Mouse (Mus musculus): ENCODE data around the gene Sft2d1.

Sft2d1 gene

GRCm38 (mm10) chr17:8361281-8362103 is 50.6 kb downstream of the Sft2d1 start:
- DNase-seq (ENCODE audit: low read depth, low spot score): no peak

- DNase-seq (ENCODE audit: low read depth, low spot score): no peak
Measured at GRCm38 (mm10) chr17:8367514-8368480, 56.9 kb downstream of the Sft2d1 start.

GRCm38 (mm10) chr17:8368570-8368969 is 57.7 kb downstream of the Sft2d1 start:
- DNase-seq (ENCODE audit: low read depth, low spot score): no peak

- no peak for DNase-seq (ENCODE audit: low read depth, low spot score)
Measured at GRCm38 (mm10) chr17:8369171-8369570, 58.3 kb downstream of the Sft2d1 start.

GRCm38 (mm10) chr17:8370634-8371229 is 59.8 kb downstream of the Sft2d1 start:
- no peak for DNase-seq (ENCODE audit: low read depth, low spot score)

- no peak for DNase-seq (ENCODE audit: low read depth, low spot score)
Measured at GRCm38 (mm10) chr17:8371834-8372233, 60.9 kb downstream of the Sft2d1 start.

GRCm38 (mm10) chr17:8372286-8373046 is 61.6 kb downstream of the Sft2d1 start:
- DNase-seq (ENCODE audit: low read depth, low spot score): peak; percentile 36

All from c-Kit-negative CD71-positive TER-119-positive erythroid progenitor cells, embryonic 14.5 days (primary cell).